ENCODE assay signal across 7 mouse cellular contexts in the genomic region with DNA sequence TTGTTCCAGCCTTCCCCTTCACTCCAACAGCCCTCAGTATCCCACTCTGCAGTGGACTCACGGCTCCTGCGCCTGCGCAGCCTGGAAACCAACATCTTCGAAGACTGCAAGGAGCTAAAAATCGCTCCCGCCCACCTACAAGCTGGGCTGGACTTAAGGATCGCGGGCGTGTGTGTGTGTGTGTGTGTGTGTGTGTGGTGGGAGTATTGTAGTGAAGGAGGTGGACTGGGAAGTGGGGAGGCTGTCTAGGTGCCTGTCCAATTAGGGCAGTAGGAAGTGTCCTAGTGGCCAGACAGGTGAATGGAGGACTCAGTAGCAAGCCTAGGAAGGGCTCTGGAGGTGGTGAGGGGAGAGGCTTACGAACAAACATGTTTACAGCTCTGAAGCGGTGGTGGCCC. TPM values are rescaled to one million over a fixed set of nuclear protein-coding genes. Genes with fewer than 3 reads are reported as not detected.
A peak's percentile ranks its signal among the peaks of the same experiment; 100 is the strongest.
DNase-seq lines count a peak whose midpoint lies in the region; ATAC-seq and TF ChIP-seq lines count a peak whose summit lies in the region.

No protein-coding gene starts in this region.

- H3K79me2 ChIP-seq in MEL (ENCODE audit: control insufficient read depth, insufficient read depth, low read length, poor library complexity) = no peaks in the 10 kb centered on the region

- no peak for DNase-seq in MEL (ENCODE audit: low read depth, low spot score)
- peak; percentile 86 to 91 for DNase-seq in left cerebral cortex, postnatal 14 days (ENCODE audit: low spot score in 2 of 2)
- DNase-seq in retina, postnatal 1 day = peak; percentile 69
- no peak for DNase-seq in thymus, postnatal 0 days (ENCODE audit: low spot score)
- no peak for DNase-seq in kidney, postnatal 14 days

- intact Hi-C loops in left cerebral cortex, postnatal 14 days (cut with DNase I) = no loop called here

- peak; percentile 51 for ATAC-seq in forebrain, embryonic 16.5 days

- H3K9ac ChIP-seq in ES-Bruce4 (ENCODE audit: low read depth, poor library complexity, severe bottlenecking) (no peak overlapping the region), MEL (ENCODE audit: control insufficient read depth, low read depth, low read length, poor library complexity, severe bottlenecking) (no peak overlapping the region)
- H3K9ac ChIP-seq in forebrain, embryonic 16.5 days (replicated peaks; ENCODE audit: low read depth, low read length) = peak overlapping the region; percentile 83

- no peak for TF ChIP-seq CTCF in ES-Bruce4 (IDR thresholded peaks at IDR 0.05; ENCODE audit: low read depth, low read length)
- TF ChIP-seq CTCF in MEL (IDR thresholded peaks at IDR 0.05 in 2 of 3, conservative IDR thresholded peaks at IDR 0.05 in 1 of 3; ENCODE audit: control insufficient read depth in 1 of 3, insufficient read depth in 1 of 3, low read depth in 2 of 3, low read length in 3 of 3, poor library complexity in 1 of 3, severe bottlenecking in 1 of 3) = no peak

- H3K36me3 ChIP-seq in ES-Bruce4 (ENCODE audit: control insufficient read depth, insufficient read depth, low read length, poor library complexity, severe bottlenecking) = no peaks in the 10 kb centered on the region
- H3K36me3 ChIP-seq in MEL (ENCODE audit: control insufficient read depth in 1 of 2, insufficient read depth in 2 of 2, low read length in 2 of 2) = no peaks in the 10 kb centered on the region
- H3K36me3 ChIP-seq in forebrain, embryonic 16.5 days (ENCODE audit: control insufficient read depth, insufficient read depth) = no peaks in the 10 kb centered on the region

- TF ChIP-seq RAD21 in MEL (IDR thresholded peaks at IDR 0.05; ENCODE audit: low read depth, low read length) = no peak

- TF ChIP-seq EP300 in ES-Bruce4 (IDR thresholded peaks at IDR 0.05; ENCODE audit: insufficient read depth, low read depth, low read length) = no peak
- no peak for TF ChIP-seq EP300 in MEL (IDR thresholded peaks at IDR 0.05; ENCODE audit: low read depth in 1 of 2, low read length in 2 of 2)

- TF ChIP-seq POLR2A in ES-Bruce4 (IDR thresholded peaks at IDR 0.05; ENCODE audit: insufficient read depth, low read length) (no peak), MEL (IDR thresholded peaks at IDR 0.05; ENCODE audit: control insufficient read depth in 1 of 2, insufficient read depth in 1 of 2, low read depth in 1 of 2, low read length in 2 of 2, poor library complexity in 1 of 2) (no peak)

- H3K27me3 ChIP-seq in ES-Bruce4 (ENCODE audit: control insufficient read depth, insufficient read depth, low read length, poor library complexity, severe bottlenecking) = peaks cover 14% of the 10 kb centered on the region
- H3K27me3 ChIP-seq in MEL (ENCODE audit: control insufficient read depth in 1 of 2, insufficient read depth in 2 of 2, low read length in 2 of 2) = peaks cover 0 to 4% of the 10 kb centered on the region in 2 experiments
- peaks cover 30% of the 10 kb centered on the region for H3K27me3 ChIP-seq in forebrain, embryonic 16.5 days (replicated peaks; ENCODE audit: control insufficient read depth, insufficient read depth, low read length)

- H3K4me2 ChIP-seq in forebrain, embryonic 16.5 days (ENCODE audit: low read length) = peak overlapping the region; percentile 87

- peak overlapping the region; percentile 14 for H3K4me3 ChIP-seq in ES-Bruce4 (ENCODE audit: low read depth, low read length)
- no peak overlapping the region for H3K4me3 ChIP-seq in MEL (ENCODE audit: control insufficient read depth in 1 of 2, insufficient read depth in 1 of 2, low read depth in 2 of 2, low read length in 2 of 2)
- peak overlapping the region; percentile 83 for H3K4me3 ChIP-seq in forebrain, embryonic 16.5 days (replicated peaks; ENCODE audit: low read length)

- no peak overlapping the region for H3K27ac ChIP-seq in ES-Bruce4 (ENCODE audit: insufficient read depth, low read length)
- no peak overlapping the region for H3K27ac ChIP-seq in MEL (ENCODE audit: control insufficient read depth, low read depth, low read length)
- H3K27ac ChIP-seq in forebrain, embryonic 16.5 days (ENCODE audit: low read length) = no peak overlapping the region

- H3K9me3 ChIP-seq in ES-Bruce4 (replicated peaks; ENCODE audit: control insufficient read depth, insufficient read depth, low read length, poor library complexity, severe bottlenecking) = no peaks in the 10 kb centered on the region
- H3K9me3 ChIP-seq in MEL (replicated peaks; ENCODE audit: insufficient read depth, low read length) = no peaks in the 10 kb centered on the region
- no peaks in the 10 kb centered on the region for H3K9me3 ChIP-seq in forebrain, embryonic 16.5 days (ENCODE audit: control insufficient read depth, low read length)

- H3K4me1 ChIP-seq in ES-Bruce4 (ENCODE audit: control insufficient read depth, insufficient read depth, low read length) (no peaks in the 10 kb centered on the region), MEL (ENCODE audit: control insufficient read depth in 1 of 2, insufficient read depth in 2 of 2, low read length in 2 of 2) (no peaks in the 10 kb centered on the region; a peak in 1 of 4 replicates)
- H3K4me1 ChIP-seq in forebrain, embryonic 16.5 days (replicated peaks; ENCODE audit: control insufficient read depth, insufficient read depth, low read length) = peaks cover 26% of the 10 kb centered on the region

- under 1% methylated on average over 11 of the region's 11 CpGs for WGBS in forebrain, embryonic 16.5 days

TF ChIP-seq in MEL, 35 proteins besides CTCF, POLR2A, EP300 and RAD21:
- no peak for TF ChIP-seq MYC (IDR thresholded peaks at IDR 0.05; ENCODE audit: low read depth, low read length)
- TF ChIP-seq NRF1 (IDR thresholded peaks at IDR 0.05; ENCODE audit: insufficient read depth, low read depth, low read length, poor library complexity, severe bottlenecking) = peak; percentile 64
- no peak for TF ChIP-seq MXI1 (IDR thresholded peaks at IDR 0.05; ENCODE audit: low read depth, low read length)
- TF ChIP-seq SIN3A (IDR thresholded peaks at IDR 0.05; ENCODE audit: low read length) = no peak

RNA-seq across cellular contexts. Expression of a gene that starts 1.6 kb away (rescaled TPM):
- polyA plus RNA-seq in ES-Bruce4 (2011; ENCODE audit: insufficient read depth, insufficient read length, low read depth, missing spikeins) (0.38 TPM in 1 of 2 replicates, not detected in the other), MEL (2012; ENCODE audit: insufficient read depth in 1 of 2, insufficient read length in 2 of 2, low read depth in 1 of 2, low replicate concordance in 2 of 2, missing spikeins in 1 of 2) (under 1 TPM in 1 of 2 experiments, not detected in 1; 0.11 TPM)
- 0.08 TPM in 1 of 2 replicates, not detected in the other for total RNA-seq in MEL (2012; rRNA removed)
- 2.2 and 2.4 TPM in 2 replicates for polyA plus RNA-seq in forebrain, embryonic 16.5 days (2015; fragmentation: Nextera tagmentation; extraction: Ambion mirVana)
- total RNA-seq in left cerebral cortex, postnatal 14 days (2021) = 1 to 10 TPM; 1.6 to 2.1 TPM
- 0.10 and 0.23 TPM in 2 replicates for polyA plus RNA-seq in thymus, postnatal 0 days (2015; fragmentation: Nextera tagmentation; extraction: Ambion mirVana)

RNA-seq across cellular contexts. Expression of a gene that starts 8.1 kb away (rescaled TPM):
- polyA plus RNA-seq in ES-Bruce4 (2011; ENCODE audit: insufficient read depth, insufficient read length, low read depth, missing spikeins) (0.73 and 1.5 TPM in 2 replicates), MEL (2012; ENCODE audit: insufficient read depth in 1 of 2, insufficient read length in 2 of 2, low read depth in 1 of 2, low replicate concordance in 2 of 2, missing spikeins in 1 of 2) (1 to 10 TPM in 1 of 2 experiments, not detected in 1; 4.5 TPM)
- total RNA-seq in MEL (2012; rRNA removed) = 0.49 and 0.77 TPM in 2 replicates
- polyA plus RNA-seq in forebrain, embryonic 16.5 days (2015; fragmentation: Nextera tagmentation; extraction: Ambion mirVana) = 52.4 and 65.8 TPM in 2 replicates
- 100 to 1,000 TPM; 139 to 146 TPM for total RNA-seq in left cerebral cortex, postnatal 14 days (2021)
- polyA plus RNA-seq in thymus, postnatal 0 days (2015; fragmentation: Nextera tagmentation; extraction: Ambion mirVana) = 0.08 and 0.22 TPM in 2 replicates

RNA-seq across cellular contexts. Expression of a gene that starts 24.0 kb away (rescaled TPM):
- polyA plus RNA-seq in ES-Bruce4 (2011; ENCODE audit: insufficient read depth, insufficient read length, low read depth, missing spikeins) (4.9 TPM in 1 of 2 replicates, not detected in the other), MEL (2012; ENCODE audit: insufficient read depth in 1 of 2, insufficient read length in 2 of 2, low read depth in 1 of 2, low replicate concordance in 2 of 2, missing spikeins in 1 of 2) (not detected)
- total RNA-seq in MEL (2012; rRNA removed) = 3.9 and 4.7 TPM in 2 replicates
- polyA plus RNA-seq in forebrain, embryonic 16.5 days (2015; fragmentation: Nextera tagmentation; extraction: Ambion mirVana) = not detected in 2 replicates
- not detected for total RNA-seq in left cerebral cortex, postnatal 14 days (2021)
- not detected in 2 replicates for polyA plus RNA-seq in thymus, postnatal 0 days (2015; fragmentation: Nextera tagmentation; extraction: Ambion mirVana)

RNA-seq across cellular contexts. Expression of a gene that starts 24.2 kb away (rescaled TPM):
- 226 and 237 TPM in 2 replicates for polyA plus RNA-seq in ES-Bruce4 (2011; ENCODE audit: insufficient read depth, insufficient read length, low read depth, missing spikeins)
- 502 and 643 TPM in 2 replicates for total RNA-seq in MEL (2012; rRNA removed)
- polyA plus RNA-seq in MEL (2012; ENCODE audit: insufficient read depth in 1 of 2, insufficient read length in 2 of 2, low read depth in 1 of 2, low replicate concordance in 2 of 2, missing spikeins in 1 of 2) = 100 to 1,000 TPM; 679 to 773 TPM
- polyA plus RNA-seq in forebrain, embryonic 16.5 days (2015; fragmentation: Nextera tagmentation; extraction: Ambion mirVana) = 1,287 and 1,394 TPM in 2 replicates
- total RNA-seq in left cerebral cortex, postnatal 14 days (2021) = 100 to 1,000 TPM; 402 to 429 TPM
- polyA plus RNA-seq in thymus, postnatal 0 days (2015; fragmentation: Nextera tagmentation; extraction: Ambion mirVana) = 450 and 476 TPM in 2 replicates

RNA-seq across cellular contexts. Expression of a gene that starts 24.3 kb away (rescaled TPM):
- 79.2 and 88.1 TPM in 2 replicates for polyA plus RNA-seq in ES-Bruce4 (2011; ENCODE audit: insufficient read depth, insufficient read length, low read depth, missing spikeins)
- 105 TPM in 2 replicates for total RNA-seq in MEL (2012; rRNA removed)
- 100 to 1,000 TPM in 1 of 2 experiments, not detected in 1; 109 TPM for polyA plus RNA-seq in MEL (2012; ENCODE audit: insufficient read depth in 1 of 2, insufficient read length in 2 of 2, low read depth in 1 of 2, low replicate concordance in 2 of 2, missing spikeins in 1 of 2)
- polyA plus RNA-seq in forebrain, embryonic 16.5 days (2015; fragmentation: Nextera tagmentation; extraction: Ambion mirVana) = 79.9 and 85.8 TPM in 2 replicates
- total RNA-seq in left cerebral cortex, postnatal 14 days (2021) = 10 to 100 TPM; 38.1 to 52.0 TPM
- 150 TPM in 2 replicates for polyA plus RNA-seq in thymus, postnatal 0 days (2015; fragmentation: Nextera tagmentation; extraction: Ambion mirVana)

Comparison
In these comparisons a context has a peak if more than half of its experiments do, and no peak if none do; other contexts are left out.
1. H3K4me3 ChIP-seq: peak in ES-Bruce4 (single experiment) and forebrain, embryonic 16.5 days (single experiment); none in MEL (0 of 2).
2. DNase-seq: peak in left cerebral cortex, postnatal 14 days (2 of 2) and retina, postnatal 1 day (single experiment); none in MEL (single experiment), thymus, postnatal 0 days (single experiment) and kidney, postnatal 14 days (single experiment).